Mouse (Mus musculus) heart, embryonic 15.5 days (tissue): ENCODE results near the gene Pif1. TPM values are rescaled to one million over a fixed set of nuclear protein-coding genes. Genes with fewer than 3 reads are reported as not detected.

ENCODE experiments used
- ATAC-seq: fragments of 200-750 bp; cut with Nextera tagmentation; replicated peaks from 2 replicates; pipeline ENCODE4 v1.8.0; 2017; ENCODE audit warnings: low read depth, moderate TSS enrichment; ENCODE audit not compliant: insufficient number of reproducible peaks, insufficient read depth, low FRiP score
- H3K27ac ChIP-seq: fragments of 300-500 bp; sonication (generic); 2 replicates; pipeline ENCODE4 v1.5.1; 2015; ENCODE audit warnings: mild to moderate bottlenecking, inconsistent platforms
- H3K27me3 ChIP-seq: fragments of 300-500 bp; sonication (generic); 2 replicates; pipeline ENCODE4 v1.6.1; 2015; ENCODE audit warnings: inconsistent platforms
- H3K36me3 ChIP-seq: fragments of 300-500 bp; sonication (generic); 2 replicates; pipeline ENCODE4 v1.6.1; 2015; ENCODE audit warnings: mild to moderate bottlenecking, inconsistent platforms
- H3K4me1 ChIP-seq: fragments of 300-500 bp; sonication (generic); replicated peaks from 2 replicates; pipeline ENCODE4 v1.6.1; 2015; ENCODE audit warnings: inconsistent platforms
- H3K4me2 ChIP-seq: fragments of 300-500 bp; sonication (generic); 2 replicates; pipeline ENCODE4 v1.6.1; 2015; ENCODE audit warnings: inconsistent platforms, mild to moderate bottlenecking, moderate library complexity
- H3K4me3 ChIP-seq: fragments of 300-500 bp; sonication (generic); 2 replicates; pipeline ENCODE4 v1.5.1; 2015; ENCODE audit warnings: mild to moderate bottlenecking, inconsistent platforms
- H3K9ac ChIP-seq: fragments of 300-500 bp; sonication (generic); 2 replicates; pipeline ENCODE4 v1.6.1; 2015; ENCODE audit warnings: mild to moderate bottlenecking, inconsistent platforms
- H3K9me3 ChIP-seq: fragments of 300-500 bp; sonication (generic); replicated peaks from 2 replicates; pipeline ENCODE4 v1.6.1; 2016; ENCODE audit warnings: inconsistent platforms
- WGBS: fragments of 180-500 bp; shearing (Covaris S2); methylation state at CpG from one replicate; pipeline ENCODE4 v1.1.7; 2015; ENCODE audit warnings: mixed read lengths; 5-methylcytosine and 5-hydroxymethylcytosine counted together
- polyA plus RNA-seq: library from polyadenylated mRNA; unstranded; fragments of >200 nt; fragmentation: Nextera tagmentation; extraction: Ambion mirVana; gene quantifications from 2 replicates; pipeline ENCODE4 v1.2.1, GENCODE M21; 2015

Pif1 gene
- polyA plus RNA-seq, 1 experiment from 2014 or later: 9.8 TPM

GRCm38 (mm10) chr9:65578801-65579249 lies 8.1 kb upstream of the Pif1 start:
- WGBS: 33% methylated on average over 9 of the region's 9 CpGs

GRCm38 (mm10) chr9:65579781-65580371 lies 7.1 kb upstream of the Pif1 start, which contains the start of gene Plekho2:
Plekho2 (minus strand) TSS chr9:65580040.
- Histone ChIP-seq H3K9me3 (no peaks in the 10 kb centered on the region), H3K9ac (peak within 1 kb of the TSS; percentile 64), H3K4me1 (peaks cover 55% of the 10 kb centered on the region), H3K4me2 (peak within 1 kb of the TSS; percentile 65), H3K27me3 (no peaks in the 10 kb centered on the region), H3K27ac (peak within 1 kb of the TSS; percentile 71), H3K4me3 (peak within 1 kb of the TSS; percentile 57), H3K36me3 (no peaks in the 10 kb centered on the region)
- ATAC-seq: peak; percentile 92
- under 1% methylated on average over 43 of the region's 45 CpGs for WGBS

More at GRCm38 (mm10) chr9:65578801-65579249, 8.1 kb upstream of the Pif1 start:
- Histone ChIP-seq H3K27me3 (no peaks in the 10 kb centered on the region), H3K4me2 (peak overlapping the region; percentile 65), H3K4me1 (peaks cover 60% of the 10 kb centered on the region), H3K36me3 (no peaks in the 10 kb centered on the region), H3K27ac (peak overlapping the region; percentile 71), H3K9me3 (no peaks in the 10 kb centered on the region), H3K9ac (peak overlapping the region; percentile 64; the same call in 1 of the 2 replicates), H3K4me3 (peak overlapping the region; percentile 57)
- no peak for ATAC-seq

DNA sequence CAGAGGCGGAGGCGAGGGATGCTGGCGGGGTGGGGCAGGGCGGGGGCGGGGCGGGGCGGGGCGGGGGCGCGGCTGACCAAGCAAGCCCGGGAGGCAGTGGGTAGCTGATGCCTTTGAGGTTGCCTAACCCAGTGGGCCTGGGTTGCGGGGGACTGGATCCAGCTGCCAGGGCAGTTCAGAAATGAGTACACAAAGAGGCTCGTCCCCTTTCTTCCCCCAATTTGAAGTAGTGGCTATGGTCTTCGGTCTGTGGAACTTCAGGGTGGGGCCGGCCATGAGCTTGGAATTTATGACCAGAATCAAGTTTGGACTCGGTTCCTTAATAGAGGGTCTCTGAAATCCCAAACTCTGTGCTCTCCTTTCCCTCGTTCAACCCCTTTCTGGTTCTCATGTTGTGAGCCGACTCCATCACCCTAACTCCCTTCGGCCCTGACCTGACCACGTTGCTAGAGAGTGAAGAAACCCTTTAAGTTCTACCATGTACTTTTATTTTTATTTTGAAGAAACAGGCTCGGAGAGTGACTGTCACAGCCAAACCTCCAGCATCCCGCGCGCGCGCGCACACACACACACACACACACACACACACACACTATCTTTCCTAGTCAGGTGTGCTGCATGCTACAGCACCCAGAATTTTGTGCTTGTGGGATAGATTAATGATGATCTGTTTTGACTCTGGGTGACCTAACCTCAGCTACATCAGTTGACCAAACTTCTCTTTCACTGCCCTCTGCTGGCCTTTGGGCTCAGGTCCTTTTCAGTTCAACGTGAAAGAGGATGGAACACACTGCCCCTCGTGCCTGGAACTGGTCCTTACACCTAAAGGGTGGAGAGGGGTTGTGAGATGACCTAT lies 6.3 kb upstream of the Pif1 start:
- 4% methylated on average over 28 of the region's 29 CpGs for WGBS
- peaks cover 47% of the 10 kb centered on the region for H3K4me1 ChIP-seq
- peak overlapping the region; percentile 65 for H3K4me2 ChIP-seq
- peak; percentile 12 for ATAC-seq
- peak overlapping the region; percentile 36; the same call in 1 of the 2 replicates for H3K9ac ChIP-seq
- H3K27me3 ChIP-seq: no peaks in the 10 kb centered on the region
- H3K9me3 ChIP-seq: no peaks in the 10 kb centered on the region
- peak overlapping the region; percentile 57 for H3K4me3 ChIP-seq
- H3K36me3 ChIP-seq: no peaks in the 10 kb centered on the region
- H3K27ac ChIP-seq: peak overlapping the region; percentile 71

GRCm38 (mm10) chr9:65583045-65583444 lies 3.9 kb upstream of the Pif1 start:
- ATAC-seq: no peak
- H3K27ac ChIP-seq: no peak overlapping the region
- H3K27me3 ChIP-seq: no peaks in the 10 kb centered on the region
- peaks cover 38% of the 10 kb centered on the region for H3K4me1 ChIP-seq
- H3K9ac ChIP-seq: no peak overlapping the region
- no peak overlapping the region for H3K4me2 ChIP-seq
- WGBS: 28% methylated on average over 8 of the region's 8 CpGs
- H3K36me3 ChIP-seq: no peaks in the 10 kb centered on the region
- no peak overlapping the region for H3K4me3 ChIP-seq
- H3K9me3 ChIP-seq: no peaks in the 10 kb centered on the region

- H3K36me3 ChIP-seq: 0 out of 2 replicates have a peak, but pooled peaks cover 5% of the 10 kb centered on the region
- H3K27ac ChIP-seq: peak overlapping the region; percentile 57
- H3K9me3 ChIP-seq: no peaks in the 10 kb centered on the region
- peak overlapping the region; percentile 99 for H3K4me2 ChIP-seq
- peak overlapping the region; percentile 69 for H3K9ac ChIP-seq
- 0% methylated on average over 6 of the region's 6 CpGs for WGBS
- peak overlapping the region; percentile 67 for H3K4me3 ChIP-seq
- no peak for ATAC-seq
- H3K27me3 ChIP-seq: no peaks in the 10 kb centered on the region
- peaks cover 36% of the 10 kb centered on the region for H3K4me1 ChIP-seq
Observed at GRCm38 (mm10) chr9:65587270-65587572, 261 bp downstream of the Pif1 start.

DNA sequence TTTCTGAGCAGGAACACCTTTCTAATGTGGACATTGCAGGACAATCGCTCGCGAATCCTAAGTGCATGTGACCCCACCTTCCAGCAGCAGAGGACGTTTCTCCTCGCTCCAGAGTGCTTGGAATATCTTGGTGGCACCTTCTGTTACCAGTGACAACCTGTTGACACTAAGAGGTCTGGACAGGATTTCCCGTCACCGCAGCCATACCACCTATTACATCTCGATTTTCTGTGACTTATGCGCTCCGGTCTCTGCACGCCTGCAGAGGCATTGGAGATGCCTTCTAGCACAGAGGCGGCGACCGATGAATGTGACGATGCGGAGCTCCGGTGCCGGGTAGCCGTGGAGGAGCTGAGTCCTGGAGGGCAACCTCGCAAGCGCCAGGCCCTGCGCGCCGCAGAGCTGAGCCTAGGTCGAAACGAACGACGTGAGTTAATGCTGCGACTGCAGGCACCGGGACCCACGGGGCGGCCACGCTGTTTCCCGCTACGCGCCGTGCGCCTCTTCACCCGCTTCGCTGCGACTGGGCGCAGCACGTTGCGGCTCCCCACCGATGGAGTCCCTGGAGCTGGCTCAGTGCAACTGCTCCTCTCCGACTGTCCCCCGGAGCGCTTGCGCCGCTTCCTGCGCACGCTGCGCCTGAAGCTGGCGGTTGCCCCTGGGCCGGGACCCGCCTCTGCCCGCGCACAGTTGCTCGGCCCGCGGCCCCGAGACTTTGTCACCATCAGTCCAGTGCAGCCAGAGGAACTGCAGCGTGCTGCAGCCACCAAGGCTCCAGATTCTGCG lies 806 bp downstream of the Pif1 start:
- H3K27ac ChIP-seq: peak overlapping the region; percentile 57

GRCm38 (mm10) chr9:65589091-65589490 lies 2.1 kb downstream of the Pif1 start:
- WGBS: 79% methylated on average over 3 of the region's 3 CpGs
- Histone ChIP-seq H3K9ac (peak overlapping the region; percentile 69; the same call in 1 of the 2 replicates), H3K9me3 (no peaks in the 10 kb centered on the region), H3K4me3 (peak overlapping the region; percentile 67), H3K4me2 (peak overlapping the region; percentile 99), H3K4me1 (peaks cover 33% of the 10 kb centered on the region), H3K27me3 (no peaks in the 10 kb centered on the region), H3K36me3 (peaks cover 22% of the 10 kb centered on the region; the same call in 1 of the 2 replicates), H3K27ac (no peak overlapping the region)
- ATAC-seq: no peak

More for the DNA sequence above, 806 bp downstream of the Pif1 start:
- Histone ChIP-seq H3K9me3 (no peaks in the 10 kb centered on the region), H3K27me3 (no peaks in the 10 kb centered on the region), H3K9ac (peak overlapping the region; percentile 69), H3K4me2 (peak overlapping the region; percentile 99), H3K4me3 (peak overlapping the region; percentile 67), H3K4me1 (peaks cover 36% of the 10 kb centered on the region), H3K36me3 (peaks cover 9% of the 10 kb centered on the region; the same call in 1 of the 2 replicates)
- ATAC-seq: peak; percentile 37; the same call in 1 of the 2 replicates
- WGBS: under 1% methylated on average over 64 of the region's 64 CpGs

DNA sequence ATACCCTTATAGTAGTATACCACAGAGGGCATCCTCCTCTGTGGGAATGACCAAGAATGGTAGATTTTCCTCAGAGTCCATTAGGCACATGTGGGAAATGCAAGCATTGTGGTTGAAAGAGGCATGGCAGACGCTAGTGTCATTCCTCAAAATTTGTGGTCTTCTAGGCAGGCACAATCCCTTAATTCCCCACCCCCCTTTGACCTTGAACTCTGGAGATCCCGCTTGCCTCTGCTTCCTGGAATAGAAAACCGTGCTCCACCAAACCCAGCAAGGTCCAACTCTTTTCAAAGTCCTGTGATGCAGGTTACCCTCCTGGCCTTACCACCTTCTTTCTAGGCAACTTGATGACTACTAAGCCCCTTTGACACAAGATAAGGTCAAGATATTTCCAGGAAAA lies 5.8 kb downstream of the Pif1 start:
- 83% methylated on average over 3 of the region's 3 CpGs for WGBS
- Histone ChIP-seq H3K27ac (no peak overlapping the region), H3K4me3 (no peak overlapping the region), H3K9me3 (no peaks in the 10 kb centered on the region), H3K27me3 (no peaks in the 10 kb centered on the region), H3K9ac (no peak overlapping the region), H3K36me3 (peaks cover 30% of the 10 kb centered on the region; the same call in 1 of the 2 replicates), H3K4me2 (no peak overlapping the region), H3K4me1 (peaks cover 22% of the 10 kb centered on the region)
- no peak for ATAC-seq

DNA sequence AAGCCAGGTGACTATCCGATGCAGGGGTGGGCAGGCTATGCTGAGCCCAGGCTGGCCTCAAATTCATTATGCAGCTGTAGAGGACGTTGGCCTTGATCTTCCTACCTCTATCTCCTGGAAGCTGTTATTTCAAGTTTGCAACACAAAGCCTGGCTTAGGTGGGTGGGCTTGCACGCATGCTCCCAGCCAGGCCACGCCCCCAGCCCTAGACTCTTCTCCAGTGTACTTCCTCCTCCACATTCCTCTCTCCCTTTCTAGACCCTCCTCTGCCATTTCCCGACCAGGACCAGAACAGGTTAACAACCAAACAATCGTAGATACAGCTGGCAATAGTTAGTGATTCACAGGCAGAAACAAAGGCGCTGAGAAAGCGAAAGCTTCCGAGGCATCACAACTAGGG lies 6.6 kb downstream of the Pif1 start:
- Histone ChIP-seq H3K4me2 (no peak overlapping the region), H3K9ac (no peak overlapping the region), H3K4me3 (no peak overlapping the region), H3K4me1 (peaks cover 14% of the 10 kb centered on the region), H3K27ac (no peak overlapping the region), H3K27me3 (no peaks in the 10 kb centered on the region), H3K9me3 (no peaks in the 10 kb centered on the region), H3K36me3 (peaks cover 30% of the 10 kb centered on the region; the same call in 1 of the 2 replicates)
- ATAC-seq: no peak
- WGBS: 87% methylated on average over 9 of the region's 9 CpGs

- H3K9me3 ChIP-seq: no peaks in the 10 kb centered on the region
- 38% methylated on average over 6 of the region's 11 CpGs for WGBS
- no peaks in the 10 kb centered on the region for H3K27me3 ChIP-seq
- H3K9ac ChIP-seq: no peak overlapping the region
- 0 out of 2 replicates have a peak, but pooled peaks cover 3% of the 10 kb centered on the region for H3K4me1 ChIP-seq
- H3K36me3 ChIP-seq: peaks cover 10% of the 10 kb centered on the region; the same call in 1 of the 2 replicates
- no peak for ATAC-seq
- H3K27ac ChIP-seq: no peak overlapping the region
- H3K4me2 ChIP-seq: peak overlapping the region; percentile 40; the same call in 1 of the 2 replicates
- H3K4me3 ChIP-seq: peak overlapping the region; percentile 28
Observed at GRCm38 (mm10) chr9:65598765-65599249, 11.8 kb downstream of the Pif1 start.
